Mouse (Mus musculus) embryonic fibroblast, embryonic 13.5 days (primary cell): Measurements from ENCODE around the gene Igdcc3.

Source experiments
- CTCF ChIP-seq: IDR thresholded peaks from 2 replicates; pipeline ENCODE4 v1.5.1; 2011; ENCODE audit warnings: mild to moderate bottlenecking, control low read depth, low read length, moderate library complexity, borderline replicate concordance; ENCODE audit not compliant: insufficient read depth
- POLR2A ChIP-seq: IDR thresholded peaks from 2 replicates; pipeline ENCODE4 v1.6.1; 2011; ENCODE audit warnings: low read depth, mild to moderate bottlenecking, control low read depth, low read length, moderate library complexity

DNA sequence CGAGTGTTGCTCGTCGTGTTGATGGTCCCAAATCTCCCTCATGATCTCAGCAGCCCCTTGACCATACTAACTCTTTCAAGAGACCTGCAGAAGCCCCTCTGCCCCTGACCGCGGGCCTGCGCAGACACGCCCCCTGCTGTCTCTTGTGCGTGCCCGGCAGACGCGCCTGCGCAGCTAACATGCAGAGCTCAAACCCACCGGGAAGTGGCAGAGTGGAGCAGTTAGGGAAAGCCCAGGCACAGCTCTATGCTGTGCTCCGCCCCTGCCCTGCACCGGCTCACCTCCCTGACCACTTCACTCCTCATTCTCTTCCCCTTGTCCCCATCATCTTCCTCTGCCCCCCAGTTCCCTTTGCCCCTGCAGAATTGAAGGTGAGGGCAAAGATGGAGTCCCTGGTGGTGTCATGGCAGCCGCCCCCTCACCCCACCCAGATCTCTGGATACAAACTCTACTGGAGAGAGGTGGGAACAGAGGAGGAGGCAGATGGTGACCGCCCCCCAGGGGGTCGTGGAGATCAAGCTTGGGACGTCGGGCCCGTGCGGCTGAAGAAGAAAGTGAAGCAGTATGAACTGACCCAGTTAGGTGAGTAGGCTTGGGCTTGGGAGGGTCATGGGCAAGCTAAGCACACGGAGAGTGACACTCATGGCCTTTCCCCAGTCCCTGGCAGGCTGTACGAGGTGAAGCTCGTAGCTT is 12.7 kb upstream of the Igdcc3 start:
- TF ChIP-seq POLR2A (no peak), CTCF (0 out of 2 replicates have a peak, but pooled peaks have one; percentile 24)
